Mouse (Mus musculus): ENCODE measurements around the gene Aimp1.

The Aimp1 gene

DNA sequence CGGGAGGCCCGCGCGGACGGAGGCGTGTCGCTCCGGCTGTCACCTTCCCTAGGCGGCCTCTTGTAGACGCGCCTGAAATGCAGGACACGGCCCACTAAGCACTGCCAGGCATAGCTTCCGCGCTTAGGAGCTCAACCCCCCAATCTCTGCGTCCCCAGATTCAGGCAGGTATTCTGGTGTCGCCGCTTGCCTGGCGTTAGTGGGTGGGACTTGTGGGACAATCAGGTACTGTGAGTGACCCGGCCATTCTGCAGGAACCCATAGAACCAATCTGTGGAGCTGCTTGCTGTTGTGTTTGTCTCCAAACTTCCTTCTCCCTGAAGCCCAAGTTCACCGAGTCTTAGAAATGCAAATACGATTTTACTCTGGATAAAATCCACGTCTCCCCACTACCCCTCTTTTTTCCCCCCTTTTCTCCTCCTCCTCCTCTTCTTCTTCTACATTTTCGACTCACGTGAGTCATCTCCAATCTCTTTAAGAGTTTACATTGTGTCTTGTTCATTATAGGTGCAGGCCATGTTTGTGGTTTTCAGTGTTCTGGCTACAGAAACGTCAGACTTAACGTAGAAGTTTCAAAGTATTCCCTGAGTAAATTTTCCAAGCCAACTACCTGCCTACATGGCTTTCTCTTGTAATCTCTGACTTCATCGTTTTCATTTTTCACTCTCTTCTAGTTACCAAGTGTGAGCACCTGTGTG is at the start of gene Aimp1:
Aimp1 (minus strand) TSS at position 140 of the 698 bp plus-strand sequence.
- DNase-seq (ENCODE audit: low read depth, low spot score), result no peak

GRCm38 (mm10) chr3:132724326-132724725 is 40.2 kb upstream of the Aimp1 start:
- DNase-seq (ENCODE audit: low read depth, low spot score), result no peak

DNA sequence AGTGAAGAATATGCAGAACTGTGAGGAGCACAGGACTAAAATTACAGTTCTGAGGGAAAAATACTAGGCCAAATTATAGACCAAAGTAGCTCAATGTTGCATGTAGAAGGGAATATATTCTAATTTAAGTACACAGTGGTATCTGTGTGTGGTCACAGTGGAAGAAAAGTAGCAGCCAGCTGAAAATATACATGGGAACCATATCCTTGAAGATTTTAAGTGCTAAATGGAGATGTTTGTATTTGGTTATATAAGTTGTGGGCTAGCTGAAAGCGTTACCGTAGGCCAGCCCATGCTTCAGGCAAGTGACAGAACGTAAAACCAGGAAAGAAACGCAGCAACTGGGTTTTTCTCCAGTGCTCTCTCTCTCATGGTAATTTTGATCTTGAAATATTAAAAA is 33.1 kb upstream of the Aimp1 start:
- DNase-seq (ENCODE audit: low read depth, low spot score), result no peak

- peak; percentile 35 for DNase-seq (ENCODE audit: low read depth, low spot score)
Observed at GRCm38 (mm10) chr3:132713913-132714312, 29.7 kb upstream of the Aimp1 start.

DNA sequence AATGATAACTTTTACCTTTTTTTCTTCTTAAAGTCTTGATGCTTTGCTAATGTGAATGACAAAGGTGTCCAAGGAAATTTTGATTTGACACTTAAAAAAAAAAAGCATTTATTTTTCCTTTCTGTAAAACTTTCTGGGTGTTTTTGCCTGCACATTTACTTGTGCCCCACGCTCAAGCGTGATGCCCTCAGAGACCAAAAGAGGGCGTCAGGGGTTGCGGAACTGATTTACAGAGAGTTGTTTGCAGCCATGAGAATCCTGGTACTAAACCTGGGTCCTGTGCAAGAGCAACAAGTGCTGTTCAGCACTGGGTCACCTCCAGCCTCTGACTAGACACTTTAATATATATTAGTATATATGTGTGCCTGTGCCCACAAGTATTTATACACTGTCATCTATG is 22.8 kb upstream of the Aimp1 start:
- no peak for DNase-seq (ENCODE audit: low read depth, low spot score)

DNA sequence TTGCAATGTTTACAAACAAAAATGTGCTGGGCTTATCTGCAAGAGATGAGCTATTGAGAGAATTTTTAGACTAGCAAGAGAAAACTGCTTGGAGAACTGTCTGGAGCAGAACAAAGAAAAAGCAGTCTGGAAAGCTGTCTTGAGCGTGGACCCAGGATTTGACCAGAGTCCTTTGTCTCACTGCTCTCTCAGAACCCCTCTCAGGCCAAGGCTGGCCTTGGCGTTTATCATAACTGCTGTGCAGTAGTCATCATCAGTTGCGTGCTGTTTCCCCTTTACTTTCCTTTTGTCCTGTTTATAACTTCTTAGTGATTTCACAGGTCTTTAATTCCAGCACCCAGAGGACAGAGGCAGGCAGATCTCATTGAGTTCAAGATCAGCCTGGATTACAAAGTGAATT is 20.0 kb upstream of the Aimp1 start:
- DNase-seq (ENCODE audit: low read depth, low spot score), result no peak

- peak; percentile 26 for DNase-seq (ENCODE audit: low read depth, low spot score)
Observed at GRCm38 (mm10) chr3:132701368-132701767, 17.2 kb upstream of the Aimp1 start.

DNA sequence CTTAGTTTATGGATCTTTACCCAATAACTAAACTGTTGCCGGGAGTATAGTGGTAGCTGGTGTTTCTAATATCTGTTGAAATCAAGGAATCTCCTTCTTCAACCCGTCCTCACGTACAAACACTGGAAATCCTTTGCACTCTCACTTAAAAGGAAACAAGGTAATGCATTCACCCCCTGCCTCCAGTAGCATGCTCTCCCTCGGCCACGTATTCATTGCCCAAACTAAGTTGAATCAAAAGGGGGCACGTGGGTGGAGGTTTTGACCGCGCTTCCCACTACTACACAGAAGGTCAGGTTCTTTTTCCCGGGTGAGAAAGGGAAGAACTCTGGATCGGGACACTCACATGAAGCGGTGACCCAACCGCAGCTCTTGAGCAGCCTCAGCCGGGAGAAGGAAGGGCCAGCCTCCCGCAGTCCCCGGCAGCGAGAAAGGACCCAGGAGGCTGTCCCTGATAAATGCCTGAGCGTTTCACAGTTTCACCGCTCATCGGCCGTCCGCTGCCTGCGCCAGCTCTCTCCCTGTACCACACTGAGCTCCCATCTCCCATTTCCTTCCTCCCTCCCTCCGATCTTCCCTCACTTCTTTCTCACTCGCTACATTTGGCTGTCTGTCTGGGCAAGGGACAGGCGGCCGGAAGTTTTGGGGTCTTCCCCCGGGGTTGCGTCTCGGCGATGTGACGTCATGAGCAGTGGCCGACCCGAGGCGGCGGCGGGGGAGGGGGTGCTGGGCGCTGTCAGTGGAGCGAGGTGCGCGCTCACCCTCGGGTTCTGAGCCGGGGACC is 531 bp downstream of the Aimp1 start, which contains the start of gene Tbck:
Tbck (plus strand) TSS at position 698 of the 784 bp plus-strand sequence.
- DNase-seq (ENCODE audit: low read depth, low spot score), result peak; percentile 88

DNA sequence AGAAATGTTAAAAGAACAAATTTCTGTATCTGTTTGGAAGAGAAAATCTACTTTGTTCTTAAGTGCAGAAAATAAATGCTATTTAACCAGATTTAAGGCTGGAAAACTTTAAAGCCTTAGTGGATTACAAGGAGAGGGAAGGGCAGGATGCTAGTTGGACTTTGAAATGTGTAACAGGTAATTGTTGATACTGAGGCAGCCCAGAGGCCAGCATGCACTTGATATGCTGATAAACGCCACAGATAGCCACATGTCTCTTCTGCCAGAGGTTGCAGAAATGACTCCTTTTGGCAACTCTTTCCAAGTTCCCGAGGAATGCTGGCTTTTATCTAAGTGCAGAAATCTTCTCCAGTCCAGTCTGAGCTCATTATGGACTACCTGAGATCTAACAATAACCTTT is 6.7 kb downstream of the Aimp1 start:
- DNase-seq (ENCODE audit: low read depth, low spot score), result no peak

DNA sequence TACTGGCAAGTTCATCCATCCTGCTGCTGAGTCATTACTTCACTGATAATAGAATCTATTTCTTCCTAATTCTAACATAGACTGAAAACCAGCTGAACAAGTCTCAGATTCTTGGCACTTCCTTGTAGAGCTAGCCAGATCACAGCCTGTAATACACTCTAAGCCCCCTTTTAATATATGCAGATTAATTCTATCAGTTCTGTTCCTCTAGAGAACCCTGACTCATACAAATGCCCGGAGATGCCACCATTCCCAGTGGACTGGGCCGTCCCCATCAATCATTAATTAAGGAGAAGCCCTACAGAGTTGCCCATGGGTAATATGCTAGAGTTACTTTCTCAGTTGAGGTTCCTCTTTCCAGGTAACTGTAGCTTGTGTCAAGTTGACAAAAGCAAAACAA is 28.2 kb downstream of the Aimp1 start:
- no peak for DNase-seq (ENCODE audit: low read depth, low spot score)

GRCm38 (mm10) chr3:132653959-132654358 is 30.2 kb downstream of the Aimp1 start:
- DNase-seq (ENCODE audit: low read depth, low spot score), result no peak

DNA sequence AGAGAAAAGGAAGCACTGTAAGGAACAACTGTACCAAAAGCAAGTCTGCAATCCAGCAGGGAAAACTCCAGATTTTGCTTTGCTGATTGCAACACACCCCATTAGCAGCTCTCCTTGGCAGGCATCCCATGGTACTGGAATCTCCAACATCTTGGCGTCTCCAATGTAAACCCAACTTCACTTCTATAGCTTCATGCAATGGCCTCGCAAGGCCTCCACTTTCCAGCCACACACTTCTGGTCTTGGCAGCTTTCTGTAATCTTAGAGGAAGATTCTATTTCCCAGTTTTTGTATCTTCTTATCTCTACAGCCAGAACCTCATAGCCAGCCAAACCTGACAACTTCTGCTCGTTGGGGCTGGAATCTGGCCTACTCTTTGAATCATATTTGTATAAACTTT is 32.4 kb downstream of the Aimp1 start:
- no peak for DNase-seq (ENCODE audit: low read depth, low spot score)

- DNase-seq (ENCODE audit: low read depth, low spot score), result no peak
Observed at GRCm38 (mm10) chr3:132650191-132650590, 34.0 kb downstream of the Aimp1 start.

GRCm38 (mm10) chr3:132649368-132649767 is 34.8 kb downstream of the Aimp1 start:
- no peak for DNase-seq (ENCODE audit: low read depth, low spot score)

GRCm38 (mm10) chr3:132646814-132647213 is 37.4 kb downstream of the Aimp1 start:
- DNase-seq (ENCODE audit: low read depth, low spot score), result no peak

- no peak for DNase-seq (ENCODE audit: low read depth, low spot score)
Observed at GRCm38 (mm10) chr3:132644071-132644470, 40.1 kb downstream of the Aimp1 start.

- DNase-seq (ENCODE audit: low read depth, low spot score), result no peak
Observed at GRCm38 (mm10) chr3:132637080-132637479, 47.1 kb downstream of the Aimp1 start.

DNA sequence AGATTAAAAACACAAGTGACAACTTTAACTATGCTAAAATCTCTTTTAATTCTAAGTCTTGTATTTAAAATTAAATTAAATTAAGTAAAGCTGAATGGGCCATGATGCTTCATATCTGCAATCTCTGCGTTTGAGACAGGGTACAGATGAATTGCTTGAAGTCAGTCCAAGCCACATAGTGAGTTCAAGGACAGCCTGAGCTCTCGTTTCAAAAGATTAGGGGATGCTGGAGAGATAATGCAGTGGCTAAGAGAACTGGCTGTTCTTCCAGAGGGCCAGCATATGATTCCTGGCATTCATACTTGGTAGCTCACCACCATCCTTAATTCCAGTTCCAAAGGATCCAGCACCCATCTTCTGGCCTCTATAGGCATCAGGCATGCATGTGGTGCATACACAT is 50.9 kb downstream of the Aimp1 start:
- DNase-seq (ENCODE audit: low read depth, low spot score), result no peak

GRCm38 (mm10) chr3:132629601-132630239 is 54.5 kb downstream of the Aimp1 start, which contains the start of gene Gimd1:
Gene Gimd1, plus strand, starts transcription at chr3:132629820.
- no peak for DNase-seq (ENCODE audit: low read depth, low spot score)

DNA sequence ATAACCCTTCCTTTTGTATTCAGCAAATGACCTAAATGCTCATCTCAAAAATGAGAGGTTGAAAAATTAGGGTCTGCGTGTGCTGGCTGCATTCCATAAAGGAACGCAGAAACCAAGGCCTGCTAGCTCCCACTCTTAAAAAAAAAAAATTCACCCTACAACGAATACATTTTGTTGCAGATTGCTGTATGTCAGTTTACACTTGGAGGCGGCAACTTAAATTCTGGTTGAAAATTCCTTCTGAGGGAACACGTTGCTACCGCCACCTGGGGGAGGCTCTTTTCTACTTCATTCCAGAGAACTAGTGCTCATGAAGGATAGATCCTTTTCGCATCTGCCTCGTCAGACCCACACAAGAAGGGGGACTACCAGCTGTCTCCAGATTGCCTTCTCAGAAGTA is 55.4 kb downstream of the Aimp1 start:
- DNase-seq (ENCODE audit: low read depth, low spot score), result peak; percentile 10

Measured in forelimb bud, embryonic 11.5 days (tissue).